Mouse (Mus musculus) MEL (cell line): ENCODE data around the gene Tmed10.

ENCODE experiments used
- EP300 ChIP-seq, 2 experiments: IDR thresholded peaks; 2 replicates each; pipeline ENCODE4 v1.6.1; 2011; ENCODE audit warnings: improper control_type of control experiment in 2 of 2, low read length in 2 of 2, low read depth in 1 of 2, mild to moderate bottlenecking in 1 of 2
- GATA1 ChIP-seq: IDR thresholded peaks from 2 replicates; pipeline ENCODE4 v1.6.1; 2011; ENCODE audit warnings: low read depth, low read length, improper control_type of control experiment
- KAT2A ChIP-seq: conservative IDR thresholded peaks from 2 replicates; pipeline ENCODE4 v1.6.1; 2012; ENCODE audit warnings: low read depth, low read length, improper control_type of control experiment, inconsistent platforms
- POLR2A ChIP-seq, 2 experiments: IDR thresholded peaks; 2 replicates each; pipeline ENCODE4 v1.6.1; 2011 to 2012; ENCODE audit warnings: low read length in 2 of 2, mild to moderate bottlenecking in 2 of 2, control low read depth in 1 of 2, improper control_type of control experiment in 1 of 2, low read depth in 1 of 2, moderate library complexity in 1 of 2; ENCODE audit not compliant: control insufficient read depth in 1 of 2, insufficient read depth in 1 of 2, poor library complexity in 1 of 2
- SMC3 ChIP-seq: IDR thresholded peaks from 2 replicates; pipeline ENCODE4 v1.6.1; 2011; ENCODE audit warnings: low read depth, low read length, improper control_type of control experiment
- TAL1 ChIP-seq: IDR thresholded peaks from 2 replicates; pipeline ENCODE4 v1.6.1; 2012; ENCODE audit warnings: mild to moderate bottlenecking, inconsistent platforms, low read length, moderate library complexity, mixed read lengths

GRCm38 (mm10) chr12:85385995-85386375, 11.3 kb upstream of the Tmed10 start:
- no peak for TF ChIP-seq TAL1
- TF ChIP-seq POLR2A (IDR thresholded peaks at IDR 0.05; ENCODE audit: control insufficient read depth in 1 of 2, insufficient read depth in 1 of 2, low read depth in 1 of 2, low read length in 2 of 2, poor library complexity in 1 of 2), result no peak
- TF ChIP-seq KAT2A, result no peak
- TF ChIP-seq EP300 (IDR thresholded peaks at IDR 0.05; ENCODE audit: low read depth in 1 of 2, low read length in 2 of 2), result no peak
- TF ChIP-seq GATA1, result no peak
- TF ChIP-seq SMC3, result no peak
